ENCODE assay signal across 8 mouse cellular contexts in the genomic region with DNA sequence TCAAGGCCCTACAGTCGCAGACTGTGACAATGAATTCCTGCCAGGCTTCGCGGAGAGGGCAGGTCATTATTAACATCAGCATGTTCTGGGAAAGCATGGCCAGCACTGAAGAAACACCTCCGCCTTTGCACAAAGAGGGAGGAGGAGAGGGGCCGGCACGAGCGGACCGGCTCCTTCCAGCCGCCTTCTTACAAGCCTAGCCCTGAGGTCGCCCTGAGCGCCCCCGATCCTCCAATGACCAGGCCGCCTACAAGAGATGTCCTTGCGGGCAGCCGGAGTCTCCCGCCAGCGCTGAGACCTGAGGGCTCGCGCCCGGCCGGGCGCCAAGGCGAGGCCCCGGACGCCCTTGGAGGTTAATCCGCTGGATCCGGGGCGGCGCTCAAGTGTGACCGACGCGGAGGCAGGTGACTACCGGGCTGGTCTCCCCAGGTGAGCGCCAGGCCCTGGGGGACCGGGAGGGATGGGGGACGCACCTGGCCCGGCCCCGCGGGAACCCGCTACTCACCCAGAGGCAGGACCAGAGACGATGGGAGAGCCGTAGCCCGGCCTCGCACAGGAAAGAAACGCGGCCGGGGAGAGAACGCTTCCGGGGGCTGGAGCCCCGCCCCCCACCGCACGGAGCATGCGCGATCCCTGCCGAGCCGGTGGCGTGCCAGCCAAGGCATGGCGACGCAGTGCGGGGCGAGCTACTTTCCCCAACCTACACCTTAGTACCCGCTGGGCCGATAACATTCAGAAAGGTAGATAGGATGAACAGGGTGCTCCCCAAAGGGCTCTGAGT. TPM values are rescaled to one million over a fixed set of nuclear protein-coding genes. Genes with fewer than 3 reads are reported as not detected.
DNase-seq lines count a peak whose midpoint lies in the region; ATAC-seq and TF ChIP-seq lines count a peak whose summit lies in the region.

No protein-coding gene starts in this region.

- peaks cover 2% of the 10 kb centered on the region in 2 experiments; a peak in 2 of 4 replicates for H3K4me1 ChIP-seq in ES-E14 (ENCODE audit: control insufficient read depth in 2 of 2, insufficient read depth in 2 of 2, low read length in 2 of 2, poor library complexity in 1 of 2)
- peaks cover 15% of the 10 kb centered on the region for H3K4me1 ChIP-seq in forebrain, embryonic 16.5 days (replicated peaks; ENCODE audit: control insufficient read depth, insufficient read depth, low read length)
- H3K4me1 ChIP-seq in lung, embryonic 15.5 days: peaks cover 21% of the 10 kb centered on the region

- in situ Hi-C loops in ES-E14 (cut with MboI; ENCODE audit: low sequenced_read_pairs in 2 of 2, unreplicated experiment in 2 of 2): loop anchor here in 1 of 2 experiments (25.0 kb wide), 1 partner anchor 525 kb away; no protein-coding TSS in a partner anchor

- no peaks in the 10 kb centered on the region for H3K9me3 ChIP-seq in ES-E14 (ENCODE audit: control insufficient read depth, insufficient read depth, low read depth, low read length)
- H3K9me3 ChIP-seq in forebrain, embryonic 16.5 days (ENCODE audit: control insufficient read depth, low read length): no peaks in the 10 kb centered on the region
- H3K9me3 ChIP-seq in lung, embryonic 15.5 days: no peaks in the 10 kb centered on the region

- H3K4me3 ChIP-seq in ES-E14 (ENCODE audit: insufficient read depth in 1 of 2, low read depth in 1 of 2, low read length in 2 of 2, poor library complexity in 1 of 2, severe bottlenecking in 1 of 2): peak overlapping the region; percentile 84 to 89
- H3K4me3 ChIP-seq in forebrain, embryonic 16.5 days (replicated peaks; ENCODE audit: low read length): peak overlapping the region; percentile 88
- H3K4me3 ChIP-seq in lung, embryonic 15.5 days: peak overlapping the region; percentile 88

- ATAC-seq in forebrain, embryonic 16.5 days: peak; percentile 98
- ATAC-seq in lung, embryonic 15.5 days (ENCODE audit: borderline replicate concordance, extremely low read depth, low FRiP score, low TSS enrichment): peak; percentile 97

- H3K9ac ChIP-seq in ES-E14 (ENCODE audit: insufficient read depth, low read depth, low read length, poor library complexity, severe bottlenecking): peak overlapping the region; percentile 92
- peak overlapping the region; percentile 88 for H3K9ac ChIP-seq in forebrain, embryonic 16.5 days (replicated peaks; ENCODE audit: low read depth, low read length)
- H3K9ac ChIP-seq in lung, embryonic 15.5 days: peak overlapping the region; percentile 75

- H3K4me2 ChIP-seq in forebrain, embryonic 16.5 days (ENCODE audit: low read length): peak overlapping the region; percentile 69
- H3K4me2 ChIP-seq in lung, embryonic 15.5 days: peak overlapping the region; percentile 91

- H3K36me3 ChIP-seq in ES-E14 (ENCODE audit: control insufficient read depth, insufficient read depth, low read length, poor library complexity, severe bottlenecking): peaks cover 3% of the 10 kb centered on the region; the same call in 1 of the 2 replicates
- no peaks in the 10 kb centered on the region for H3K36me3 ChIP-seq in forebrain, embryonic 16.5 days (ENCODE audit: control insufficient read depth, insufficient read depth)
- H3K36me3 ChIP-seq in lung, embryonic 15.5 days: 0 out of 2 replicates have a peak, but pooled peaks cover 4% of the 10 kb centered on the region

- DNase-seq in ES-E14 (ENCODE audit: low read depth, low spot score): peak; percentile 69
- DNase-seq in cerebellum, adult 11-12 months: peak; percentile 93
- DNase-seq in heart, postnatal 36 days: peak; percentile 93
- peak; percentile 84 to 90 for DNase-seq in layer of hippocampus, adult 8-10 months (ENCODE audit: low spot score in 2 of 2)
- DNase-seq in ovary, adult 18-20 months (ENCODE audit: low spot score): peak; percentile 78
- peak; percentile 91 for DNase-seq in thymus, postnatal 0 days (ENCODE audit: low spot score)

- WGBS in forebrain, embryonic 16.5 days: under 1% methylated on average over 63 of the region's 63 CpGs
- WGBS in lung, embryonic 15.5 days: 0% methylated on average over 63 of the region's 63 CpGs

- no peaks in the 10 kb centered on the region for H3K27me3 ChIP-seq in forebrain, embryonic 16.5 days (replicated peaks; ENCODE audit: control insufficient read depth, insufficient read depth, low read length)
- H3K27me3 ChIP-seq in lung, embryonic 15.5 days: no peaks in the 10 kb centered on the region

- peak overlapping the region; percentile 70; the same call in 1 of the 2 replicates for H3K27ac ChIP-seq in ES-E14 (ENCODE audit: insufficient read depth, low read depth, low read length, poor library complexity, severe bottlenecking)
- peak overlapping the region; percentile 92 for H3K27ac ChIP-seq in forebrain, embryonic 16.5 days (ENCODE audit: low read length)
- H3K27ac ChIP-seq in lung, embryonic 15.5 days: peak overlapping the region; percentile 84

- intact Hi-C loops in heart, postnatal 36 days (cut with DNase I): loop anchor here (2.0 kb wide), 1 partner anchor 43 kb away; no protein-coding TSS in a partner anchor

TF ChIP-seq in ES-E14, 5 proteins besides CTCF, POLR2A, EP300 and RAD21:
- no peak for TF ChIP-seq MAFK (IDR thresholded peaks at IDR 0.05; ENCODE audit: insufficient read depth, low read depth, low read length)
- TF ChIP-seq HCFC1 (IDR thresholded peaks at IDR 0.05; ENCODE audit: borderline replicate concordance, insufficient read depth, low read length): peak; percentile 54; the same call in 1 of the 2 replicates
- no peak for TF ChIP-seq ZNF384 (IDR thresholded peaks at IDR 0.05; ENCODE audit: low read depth, low read length)
- no peak for TF ChIP-seq CHD2 (IDR thresholded peaks at IDR 0.05; ENCODE audit: low read depth, low read length)
- no peak for TF ChIP-seq ZC3H11A (IDR thresholded peaks at IDR 0.05; ENCODE audit: borderline replicate concordance, low read depth, low read length)

RNA-seq across cellular contexts. Expression of gene Atad1, which starts 27.6 kb away (rescaled TPM):
- 84.9 and 99.0 TPM in 2 replicates for total RNA-seq in ES-E14 (2012; rRNA removed)
- 123 and 129 TPM in 2 replicates for polyA plus RNA-seq in forebrain, embryonic 16.5 days (2015; fragmentation: Nextera tagmentation; extraction: Ambion mirVana)
- 10 to 100 TPM; 78.8 to 91.7 TPM for total RNA-seq in heart, postnatal 36 days (2021)
- total RNA-seq in layer of hippocampus, adult 8-10 months (2022): 100 to 1,000 TPM in 1 of 4 experiments, 10 to 100 TPM in 3; 89.9 to 100 (median 92.7) TPM
- polyA plus RNA-seq in lung, embryonic 15.5 days (2015; fragmentation: Nextera tagmentation; extraction: Ambion mirVana): 65.6 and 66.1 TPM in 2 replicates
- polyA plus RNA-seq in thymus, postnatal 0 days (2015; fragmentation: Nextera tagmentation; extraction: Ambion mirVana): 76.7 and 77.8 TPM in 2 replicates

RNA-seq across cellular contexts. Expression of gene Pten, which starts 45.3 kb away (rescaled TPM):
- total RNA-seq in ES-E14 (2012; rRNA removed): 70.8 and 76.5 TPM in 2 replicates
- 11.5 and 13.4 TPM in 2 replicates for polyA plus RNA-seq in forebrain, embryonic 16.5 days (2015; fragmentation: Nextera tagmentation; extraction: Ambion mirVana)
- total RNA-seq in heart, postnatal 36 days (2021): 10 to 100 TPM; 60.3 to 71.1 TPM
- total RNA-seq in layer of hippocampus, adult 8-10 months (2022): 100 to 1,000 TPM; 105 to 119 (median 113) TPM
- 8.3 and 10.2 TPM in 2 replicates for polyA plus RNA-seq in lung, embryonic 15.5 days (2015; fragmentation: Nextera tagmentation; extraction: Ambion mirVana)
- 17.7 and 22.9 TPM in 2 replicates for polyA plus RNA-seq in thymus, postnatal 0 days (2015; fragmentation: Nextera tagmentation; extraction: Ambion mirVana)

Comparison
In these comparisons a context has a peak if more than half of its experiments do, and no peak if none do; other contexts are left out.
1. Peak in every context shown above with its lines: DNase-seq, ATAC-seq, H3K4me3 ChIP-seq and H3K27ac ChIP-seq.